Mouse (Mus musculus): Measurements from ENCODE around the gene Tnfrsf8. TPM values are rescaled to one million over a fixed set of nuclear protein-coding genes. Genes with fewer than 3 reads are reported as not detected.

Gene Tnfrsf8
- polyA plus RNA-seq, 1 experiment from 2014 or later: not detected

GRCm38 (mm10) chr4:145300210-145300927, 14.6 kb downstream of the Tnfrsf8 start:
- Histone ChIP-seq H3K9me3 (no peaks in the 10 kb centered on the region), H3K4me3 (no peak overlapping the region), H3K36me3 (no peaks in the 10 kb centered on the region), H3K27ac (no peak overlapping the region), H3K27me3 (ENCODE audit: insufficient read depth, poor library complexity, severe bottlenecking) (no peaks in the 10 kb centered on the region), H3K4me1 (no peaks in the 10 kb centered on the region)
- 53% methylated on average over 11 of the region's 12 CpGs for WGBS
- DNase-seq (ENCODE audit: low spot score): no peak

GRCm38 (mm10) chr4:145299355-145299754, 15.6 kb downstream of the Tnfrsf8 start:
- no peaks in the 10 kb centered on the region for H3K4me1 ChIP-seq
- 87% methylated on average over 8 of the region's 8 CpGs for WGBS
- no peak overlapping the region for H3K27ac ChIP-seq
- H3K27me3 ChIP-seq (ENCODE audit: insufficient read depth, poor library complexity, severe bottlenecking): no peaks in the 10 kb centered on the region
- H3K4me3 ChIP-seq: no peak overlapping the region
- no peaks in the 10 kb centered on the region for H3K36me3 ChIP-seq
- no peak for DNase-seq (ENCODE audit: low spot score)
- H3K9me3 ChIP-seq: no peaks in the 10 kb centered on the region

- Histone ChIP-seq H3K27me3 (ENCODE audit: insufficient read depth, poor library complexity, severe bottlenecking) (no peaks in the 10 kb centered on the region), H3K4me1 (no peaks in the 10 kb centered on the region), H3K36me3 (no peaks in the 10 kb centered on the region), H3K9me3 (no peaks in the 10 kb centered on the region), H3K27ac (no peak overlapping the region), H3K4me3 (no peak overlapping the region)
- no peak for DNase-seq (ENCODE audit: low spot score)
- 87% methylated on average over 7 of the region's 7 CpGs for WGBS
Observed at GRCm38 (mm10) chr4:145298846-145299245, 16.1 kb downstream of the Tnfrsf8 start.

GRCm38 (mm10) chr4:145295589-145296300, 19.2 kb downstream of the Tnfrsf8 start:
- H3K9me3 ChIP-seq: no peaks in the 10 kb centered on the region
- H3K36me3 ChIP-seq: no peaks in the 10 kb centered on the region
- 42% methylated on average over 5 of the region's 5 CpGs for WGBS
- H3K4me1 ChIP-seq: no peaks in the 10 kb centered on the region
- DNase-seq (ENCODE audit: low spot score): no peak
- H3K27me3 ChIP-seq (ENCODE audit: insufficient read depth, poor library complexity, severe bottlenecking): no peaks in the 10 kb centered on the region
- H3K4me3 ChIP-seq: no peak overlapping the region
- no peak overlapping the region for H3K27ac ChIP-seq

GRCm38 (mm10) chr4:145294588-145294987, 20.4 kb downstream of the Tnfrsf8 start:
- H3K27me3 ChIP-seq (ENCODE audit: insufficient read depth, poor library complexity, severe bottlenecking): no peaks in the 10 kb centered on the region
- no peaks in the 10 kb centered on the region for H3K4me1 ChIP-seq
- no peaks in the 10 kb centered on the region for H3K9me3 ChIP-seq
- H3K27ac ChIP-seq: no peak overlapping the region
- no peak for DNase-seq (ENCODE audit: low spot score)
- no peak overlapping the region for H3K4me3 ChIP-seq
- 85% methylated on average over 5 of the region's 5 CpGs for WGBS
- no peaks in the 10 kb centered on the region for H3K36me3 ChIP-seq

- no peaks in the 10 kb centered on the region for H3K27me3 ChIP-seq (ENCODE audit: insufficient read depth, poor library complexity, severe bottlenecking)
- no peaks in the 10 kb centered on the region for H3K9me3 ChIP-seq
- H3K4me1 ChIP-seq: no peaks in the 10 kb centered on the region
- 45% methylated on average over 4 of the region's 4 CpGs for WGBS
- H3K27ac ChIP-seq: no peak overlapping the region
- no peaks in the 10 kb centered on the region for H3K36me3 ChIP-seq
- no peak overlapping the region for H3K4me3 ChIP-seq
- no peak for DNase-seq (ENCODE audit: low spot score)
Observed at GRCm38 (mm10) chr4:145286369-145287120, 28.4 kb downstream of the Tnfrsf8 start.

- Histone ChIP-seq H3K36me3 (no peaks in the 10 kb centered on the region), H3K4me3 (no peak overlapping the region), H3K9me3 (no peaks in the 10 kb centered on the region), H3K27ac (no peak overlapping the region), H3K4me1 (no peaks in the 10 kb centered on the region), H3K27me3 (ENCODE audit: insufficient read depth, poor library complexity, severe bottlenecking) (no peaks in the 10 kb centered on the region)
- WGBS: 85% methylated on average over 4 of the region's 4 CpGs
- no peak for DNase-seq (ENCODE audit: low spot score)
Observed at GRCm38 (mm10) chr4:145284675-145285074, 30.3 kb downstream of the Tnfrsf8 start.

GRCm38 (mm10) chr4:145283441-145283840, 31.5 kb downstream of the Tnfrsf8 start:
- no peaks in the 10 kb centered on the region for H3K36me3 ChIP-seq
- H3K4me3 ChIP-seq: no peak overlapping the region
- no peak overlapping the region for H3K27ac ChIP-seq
- H3K27me3 ChIP-seq (ENCODE audit: insufficient read depth, poor library complexity, severe bottlenecking): no peaks in the 10 kb centered on the region
- 56% methylated on average over 6 of the region's 6 CpGs for WGBS
- no peaks in the 10 kb centered on the region for H3K4me1 ChIP-seq
- H3K9me3 ChIP-seq: no peaks in the 10 kb centered on the region
- no peak for DNase-seq (ENCODE audit: low spot score)

- no peaks in the 10 kb centered on the region for H3K36me3 ChIP-seq
- H3K27me3 ChIP-seq (ENCODE audit: insufficient read depth, poor library complexity, severe bottlenecking): no peaks in the 10 kb centered on the region
- no peak overlapping the region for H3K4me3 ChIP-seq
- DNase-seq (ENCODE audit: low spot score): no peak
- WGBS: 87% methylated on average over 6 of the region's 6 CpGs
- H3K9me3 ChIP-seq: no peaks in the 10 kb centered on the region
- no peak overlapping the region for H3K27ac ChIP-seq
- H3K4me1 ChIP-seq: no peaks in the 10 kb centered on the region
Observed at GRCm38 (mm10) chr4:145280966-145281365, 34.0 kb downstream of the Tnfrsf8 start.

- H3K9me3 ChIP-seq: no peaks in the 10 kb centered on the region
- H3K27ac ChIP-seq: no peak overlapping the region
- no peak overlapping the region for H3K4me3 ChIP-seq
- no peak for DNase-seq (ENCODE audit: low spot score)
- no peaks in the 10 kb centered on the region for H3K27me3 ChIP-seq (ENCODE audit: insufficient read depth, poor library complexity, severe bottlenecking)
- H3K4me1 ChIP-seq: no peaks in the 10 kb centered on the region
- WGBS: 70% methylated on average over 3 of the region's 3 CpGs
- no peaks in the 10 kb centered on the region for H3K36me3 ChIP-seq
Observed at GRCm38 (mm10) chr4:145278724-145279370, 36.1 kb downstream of the Tnfrsf8 start.

- H3K27me3 ChIP-seq (ENCODE audit: insufficient read depth, poor library complexity, severe bottlenecking): no peaks in the 10 kb centered on the region
- no peak for DNase-seq (ENCODE audit: low spot score)
- no peaks in the 10 kb centered on the region for H3K9me3 ChIP-seq
- WGBS: 96% methylated on average over 2 of the region's 2 CpGs
- H3K4me3 ChIP-seq: no peak overlapping the region
- no peak overlapping the region for H3K27ac ChIP-seq
- no peaks in the 10 kb centered on the region for H3K4me1 ChIP-seq
- no peaks in the 10 kb centered on the region for H3K36me3 ChIP-seq
Observed at GRCm38 (mm10) chr4:145278231-145278630, 36.7 kb downstream of the Tnfrsf8 start.

- DNase-seq (ENCODE audit: low spot score): no peak
- no peaks in the 10 kb centered on the region for H3K4me1 ChIP-seq
- H3K27ac ChIP-seq: no peak overlapping the region
- H3K4me3 ChIP-seq: no peak overlapping the region
- H3K27me3 ChIP-seq (ENCODE audit: insufficient read depth, poor library complexity, severe bottlenecking): no peaks in the 10 kb centered on the region
- H3K36me3 ChIP-seq: no peaks in the 10 kb centered on the region
- H3K9me3 ChIP-seq: no peaks in the 10 kb centered on the region
- 76% methylated on average over 6 of the region's 6 CpGs for WGBS
Observed at GRCm38 (mm10) chr4:145276368-145277249, 38.4 kb downstream of the Tnfrsf8 start.
